Mouse (Mus musculus) embryonic facial prominence, embryonic 14.5 days (tissue): ENCODE results near the gene Oxa1l. TPM values are rescaled to one million over a fixed set of nuclear protein-coding genes. Genes with fewer than 3 reads are reported as not detected.

Experiments
- ATAC-seq: fragments of 200-750 bp; cut with Nextera tagmentation; 2 replicates; pipeline ENCODE4 v1.8.0; 2017; ENCODE audit warnings: low read depth, moderate number of reproducible peaks, moderate TSS enrichment
- DNase-seq: peaks from one replicate; pipeline ENCODE4 v3.0.0-alpha.2; 2015; ENCODE audit warnings: low spot score
- H3K27ac ChIP-seq: fragments of 300-500 bp; sonication (generic); replicated peaks from 2 replicates; pipeline ENCODE4 v1.5.1; 2014; ENCODE audit warnings: low read depth, mild to moderate bottlenecking, low read length, moderate library complexity
- H3K27me3 ChIP-seq: fragments of 300-500 bp; sonication (generic); replicated peaks from 2 replicates; pipeline ENCODE4 v1.6.1; 2014; ENCODE audit warnings: low read length; ENCODE audit not compliant: control insufficient read depth, insufficient read depth
- H3K36me3 ChIP-seq: fragments of 300-500 bp; sonication (generic); 2 replicates; pipeline ENCODE4 v1.6.1; 2014; ENCODE audit warnings: low read length, mixed read lengths; ENCODE audit not compliant: control insufficient read depth, insufficient read depth
- H3K4me1 ChIP-seq: fragments of 300-500 bp; sonication (generic); 2 replicates; pipeline ENCODE4 v1.6.1; 2014; ENCODE audit warnings: antibody characterized with exemption, low read length; ENCODE audit not compliant: control insufficient read depth, insufficient read depth
- H3K4me2 ChIP-seq: fragments of 300-500 bp; sonication (generic); 2 replicates; pipeline ENCODE4 v1.6.1; 2014; ENCODE audit warnings: low read depth, mild to moderate bottlenecking, low read length, moderate library complexity, mixed read lengths
- H3K4me3 ChIP-seq: fragments of 300-500 bp; sonication (generic); 2 replicates; pipeline ENCODE4 v1.5.1; 2014; ENCODE audit warnings: low read depth, mild to moderate bottlenecking, low read length
- H3K9ac ChIP-seq: fragments of 300-500 bp; sonication (generic); 2 replicates; pipeline ENCODE4 v1.6.1; 2014; ENCODE audit warnings: low read depth, mild to moderate bottlenecking, low read length, moderate library complexity, mixed read lengths
- H3K9me3 ChIP-seq: fragments of 300-500 bp; sonication (generic); 2 replicates; pipeline ENCODE4 v1.6.1; 2016; ENCODE audit warnings: low read length; ENCODE audit not compliant: control insufficient read depth
- WGBS: fragments of 180-500 bp; shearing (Covaris S2); extraction: QIAGEN DNeasy Blood & Tissue Kit; methylation state at CpG from one replicate; pipeline ENCODE4 v1.1.7; 2014; 5-methylcytosine and 5-hydroxymethylcytosine counted together
- polyA plus RNA-seq: library from polyadenylated mRNA; unstranded; fragments of >200 nt; fragmentation: Nextera tagmentation; extraction: Ambion mirVana; gene quantifications from 2 replicates; pipeline ENCODE4 v1.2.1, GENCODE M21; 2014

Oxa1l gene
- polyA plus RNA-seq, 1 experiment from 2014 or later, result 47.0 TPM

DNA sequence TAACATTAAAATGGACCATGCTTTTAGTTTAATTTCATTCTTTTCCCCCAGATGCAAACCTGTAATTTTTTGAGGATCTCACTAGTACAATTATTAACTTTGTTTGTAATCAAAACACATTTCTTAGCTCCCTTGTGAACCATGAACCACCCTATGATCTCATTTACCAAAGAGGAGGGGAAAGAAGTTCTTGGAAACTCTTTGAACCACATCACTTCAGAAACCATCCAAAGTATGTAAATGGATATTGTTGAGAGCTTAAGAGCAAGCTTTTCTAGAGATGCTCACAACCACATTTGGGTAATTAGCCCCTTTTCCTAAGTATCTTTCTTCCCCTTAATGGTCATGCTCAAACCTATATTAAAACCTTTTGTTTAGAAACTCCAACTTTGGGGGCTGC lies 33.7 kb downstream of the Oxa1l start:
- Histone ChIP-seq H3K4me2 (no peak overlapping the region), H3K27ac (no peak overlapping the region), H3K9me3 (no peaks in the 10 kb centered on the region), H3K4me1 (0 out of 2 replicates have a peak, but pooled peaks cover 4% of the 10 kb centered on the region), H3K9ac (no peak overlapping the region), H3K36me3 (no peaks in the 10 kb centered on the region), H3K4me3 (no peak overlapping the region), H3K27me3 (no peaks in the 10 kb centered on the region)
- ATAC-seq (no peak), DNase-seq (no peak)

DNA sequence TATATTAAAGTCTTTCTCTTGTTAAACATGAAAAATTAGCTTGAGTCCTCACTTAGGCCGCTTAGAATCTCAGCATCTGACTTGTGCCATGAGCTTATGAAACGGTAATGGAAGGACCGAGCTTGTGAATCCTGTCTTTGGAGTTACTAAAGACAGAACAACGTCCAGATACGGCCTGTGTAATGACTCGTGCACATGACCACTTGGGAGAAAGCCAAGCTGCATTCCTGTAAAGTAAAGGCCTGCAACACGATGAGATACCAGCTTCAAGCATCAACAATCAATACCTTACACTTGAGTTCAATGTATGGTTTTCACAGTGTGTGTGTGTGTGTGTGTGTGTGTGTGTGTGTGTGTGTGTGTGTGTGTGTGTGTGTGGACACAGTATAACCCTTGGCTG lies 36.1 kb downstream of the Oxa1l start:
- H3K9ac ChIP-seq, result no peak overlapping the region
- 83% methylated on average over 7 of the region's 7 CpGs for WGBS

DNA sequence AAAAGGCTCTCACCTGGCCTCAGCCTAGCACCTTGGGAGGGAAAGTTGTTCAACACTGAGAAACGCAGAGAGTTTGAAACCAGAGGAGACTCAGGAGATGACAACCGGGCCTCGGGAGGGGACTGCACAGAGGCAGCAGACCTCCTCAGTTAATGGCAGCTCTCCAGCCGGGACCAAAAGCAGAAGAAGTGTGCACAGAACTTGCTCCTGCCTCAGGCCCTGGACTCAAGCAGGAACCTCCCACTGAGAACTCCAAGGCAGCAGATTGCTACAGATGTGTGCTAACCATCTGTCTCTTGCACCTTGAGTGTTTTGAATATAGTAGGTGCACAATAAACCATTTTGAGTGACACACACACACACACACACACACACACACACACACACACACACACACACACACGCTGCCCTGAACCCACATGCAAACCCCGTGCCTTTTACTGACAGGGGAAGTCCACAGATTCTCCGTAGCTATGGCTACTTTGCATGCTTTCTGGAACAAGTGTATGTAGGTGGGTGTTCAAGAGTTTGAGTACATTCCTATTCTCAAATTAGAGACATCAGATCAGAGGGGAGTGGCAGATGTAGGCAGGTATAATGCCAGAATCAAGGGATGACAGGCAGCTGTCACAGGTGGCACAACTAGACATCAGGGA lies 37.4 kb downstream of the Oxa1l start:
- H3K27ac ChIP-seq, result no peak overlapping the region
- no peaks in the 10 kb centered on the region for H3K9me3 ChIP-seq
- DNase-seq, result no peak
- no peaks in the 10 kb centered on the region for H3K27me3 ChIP-seq
- no peak overlapping the region for H3K9ac ChIP-seq
- no peak for ATAC-seq
- H3K4me2 ChIP-seq, result no peak overlapping the region
- H3K36me3 ChIP-seq, result no peaks in the 10 kb centered on the region
- WGBS, result 63% methylated on average over 7 of the region's 7 CpGs
- H3K4me3 ChIP-seq, result no peak overlapping the region
- 0 out of 2 replicates have a peak, but pooled peaks cover 4% of the 10 kb centered on the region for H3K4me1 ChIP-seq

More for the DNA sequence above, 36.1 kb downstream of the Oxa1l start:
- Histone ChIP-seq H3K9me3 (no peaks in the 10 kb centered on the region), H3K4me1 (0 out of 2 replicates have a peak, but pooled peaks cover 4% of the 10 kb centered on the region), H3K27me3 (no peaks in the 10 kb centered on the region), H3K27ac (no peak overlapping the region), H3K36me3 (no peaks in the 10 kb centered on the region), H3K4me3 (no peak overlapping the region), H3K4me2 (no peak overlapping the region)
- no peak for ATAC-seq
- DNase-seq, result no peak

DNA sequence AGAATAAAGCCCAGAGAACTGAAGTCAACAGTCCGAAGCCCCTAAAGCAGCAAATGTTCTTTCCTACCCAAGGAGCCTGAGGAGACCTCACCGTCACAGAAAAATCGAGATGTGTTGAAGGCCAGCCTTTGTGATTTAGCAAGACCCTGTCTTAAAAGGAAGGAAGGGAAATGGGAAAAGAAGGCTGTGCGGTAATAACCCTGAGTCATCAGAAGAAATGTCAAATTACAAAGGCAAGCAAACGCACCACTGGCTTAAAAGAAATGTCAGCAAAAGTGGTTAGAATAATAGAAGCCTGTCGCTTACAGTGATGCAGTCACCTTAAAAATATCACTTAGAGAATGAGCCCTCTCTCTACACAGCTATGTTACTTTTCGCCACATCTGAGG lies 37.9 kb downstream of the Oxa1l start:
- no peaks in the 10 kb centered on the region for H3K9me3 ChIP-seq
- H3K36me3 ChIP-seq, result no peaks in the 10 kb centered on the region
- H3K27ac ChIP-seq, result no peak overlapping the region
- no peak for ATAC-seq
- no peak overlapping the region for H3K4me2 ChIP-seq
- H3K27me3 ChIP-seq, result no peaks in the 10 kb centered on the region
- no peak overlapping the region for H3K4me3 ChIP-seq
- H3K9ac ChIP-seq, result no peak overlapping the region
- DNase-seq, result no peak
- 0 out of 2 replicates have a peak, but pooled peaks cover 4% of the 10 kb centered on the region for H3K4me1 ChIP-seq
- WGBS, result 45% methylated on average over 7 of the region's 7 CpGs

DNA sequence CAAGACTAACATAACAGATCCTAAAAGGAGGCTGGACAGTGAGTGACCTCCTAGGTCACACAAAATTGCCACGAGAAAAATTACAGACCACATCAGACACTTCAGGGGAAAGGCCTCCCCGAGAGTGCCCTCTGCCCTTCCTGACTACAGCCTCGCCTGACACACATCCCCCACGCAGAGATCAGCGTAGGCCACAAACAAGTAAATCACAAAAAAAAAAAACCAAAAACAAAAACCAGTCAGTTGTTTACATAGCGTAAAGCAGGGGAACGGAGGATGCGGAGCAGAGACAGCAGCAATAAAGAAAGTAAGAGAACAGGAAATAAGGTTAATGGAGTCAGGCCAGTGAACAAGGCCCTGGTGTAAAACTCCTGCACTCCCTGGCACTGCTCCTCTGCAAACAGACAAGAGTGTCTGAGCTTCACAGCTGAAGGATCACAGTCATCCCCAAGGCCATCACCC lies 38.3 kb downstream of the Oxa1l start:
- Histone ChIP-seq H3K27ac (no peak overlapping the region), H3K9me3 (no peaks in the 10 kb centered on the region), H3K4me1 (0 out of 2 replicates have a peak, but pooled peaks cover 4% of the 10 kb centered on the region), H3K4me2 (no peak overlapping the region), H3K9ac (no peak overlapping the region), H3K4me3 (no peak overlapping the region), H3K27me3 (no peaks in the 10 kb centered on the region), H3K36me3 (no peaks in the 10 kb centered on the region)
- no peak for DNase-seq
- no peak for ATAC-seq
- 26% methylated on average over 8 of the region's 8 CpGs for WGBS

DNA sequence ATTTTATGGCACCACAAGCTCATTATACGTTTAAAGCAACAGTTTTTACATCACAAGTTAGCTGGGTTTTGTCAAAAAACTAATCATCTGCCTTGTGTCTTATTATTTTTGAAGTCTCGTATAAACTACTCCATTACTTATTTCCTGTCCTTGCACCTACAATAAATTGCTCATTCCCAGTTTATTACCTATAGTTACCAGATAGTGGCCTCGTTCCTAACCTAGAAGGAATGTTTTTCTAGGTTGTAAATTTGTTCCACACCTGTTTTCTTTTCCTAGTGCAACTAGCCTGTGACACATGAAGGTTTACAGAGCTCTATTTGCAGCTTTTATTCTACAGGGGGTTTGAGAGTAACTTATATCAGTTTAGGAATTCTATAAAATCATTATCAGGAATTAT lies 41.1 kb downstream of the Oxa1l start:
- Histone ChIP-seq H3K4me2 (no peak overlapping the region), H3K9me3 (no peaks in the 10 kb centered on the region), H3K4me1 (0 out of 2 replicates have a peak, but pooled peaks cover 4% of the 10 kb centered on the region), H3K4me3 (no peak overlapping the region), H3K36me3 (no peaks in the 10 kb centered on the region), H3K27me3 (no peaks in the 10 kb centered on the region), H3K9ac (no peak overlapping the region), H3K27ac (no peak overlapping the region)
- no peak for DNase-seq
- no peak for ATAC-seq
- 62% methylated on average over 3 of the region's 3 CpGs for WGBS

DNA sequence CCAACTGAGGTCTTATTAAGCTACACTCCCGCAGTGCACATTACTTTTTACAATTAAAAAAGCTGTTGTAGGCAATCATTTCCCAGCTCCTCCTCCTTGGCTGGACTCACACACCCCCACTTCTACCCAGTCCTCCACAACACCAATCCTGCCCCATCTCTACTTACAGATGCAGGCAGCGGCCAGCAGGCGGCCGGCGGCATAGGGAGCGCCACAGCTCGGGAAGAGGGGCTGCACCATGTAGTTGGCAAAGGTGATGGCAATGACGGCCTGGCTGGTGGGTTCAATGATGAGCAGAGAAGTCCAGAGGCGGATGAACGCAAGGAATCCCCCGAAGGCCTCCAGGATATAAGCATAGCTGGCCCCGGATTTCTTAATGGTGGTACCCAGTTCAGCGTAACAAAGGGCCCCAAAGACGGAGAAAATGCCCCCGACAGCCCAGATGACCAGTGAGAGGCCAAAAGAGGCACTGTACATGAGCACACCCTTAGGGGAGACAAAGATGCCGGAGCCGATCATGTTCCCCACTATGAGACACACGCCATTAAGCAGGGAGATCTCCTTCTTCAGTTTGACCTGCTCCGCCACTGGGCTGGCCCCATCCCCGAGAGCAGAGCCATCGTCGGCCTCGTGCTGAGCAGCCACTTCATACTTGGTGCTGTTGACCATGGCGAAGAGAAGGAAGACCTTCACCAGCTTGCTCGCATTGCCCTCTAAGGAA lies 47.9 kb downstream of the Oxa1l start:
- no peak overlapping the region for H3K4me2 ChIP-seq
- H3K9me3 ChIP-seq, result no peaks in the 10 kb centered on the region
- peaks cover under 1% of the 10 kb centered on the region; the same call in 1 of the 2 replicates for H3K4me1 ChIP-seq
- H3K27ac ChIP-seq, result no peak overlapping the region
- no peak overlapping the region for H3K9ac ChIP-seq
- ATAC-seq (no peak), DNase-seq (no peak)
- H3K4me3 ChIP-seq, result no peak overlapping the region
- 76% methylated on average over 25 of the region's 25 CpGs for WGBS
- no peaks in the 10 kb centered on the region for H3K27me3 ChIP-seq
- H3K36me3 ChIP-seq, result no peaks in the 10 kb centered on the region

DNA sequence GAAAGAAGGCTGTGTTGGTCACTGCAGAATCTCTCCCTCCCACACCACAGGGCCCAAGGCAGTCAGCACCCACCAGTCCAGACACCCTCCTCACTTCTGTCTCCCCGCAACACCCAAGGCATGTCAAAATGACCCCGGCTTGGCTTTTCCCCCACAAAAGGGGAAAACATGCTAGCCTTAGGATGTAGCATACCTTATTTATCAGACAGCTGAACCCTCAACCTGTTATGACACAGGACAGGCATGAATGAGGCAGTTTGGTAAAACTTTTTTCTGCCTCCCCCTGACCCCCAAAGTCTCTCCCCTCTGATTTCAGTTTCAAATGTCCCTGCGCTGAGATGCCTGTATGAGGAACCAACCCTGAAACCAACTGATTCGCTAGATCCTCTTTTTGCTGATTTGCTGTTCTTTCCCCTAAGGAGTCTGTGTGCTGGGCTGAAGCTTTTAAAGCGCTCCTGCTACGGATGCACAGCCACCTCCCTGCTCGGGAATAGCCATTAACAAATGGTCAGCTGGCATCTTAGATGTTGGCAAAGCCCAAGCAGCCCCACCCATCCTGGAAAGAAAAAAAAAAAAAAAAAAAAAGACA lies 48.5 kb downstream of the Oxa1l start:
- Histone ChIP-seq H3K9me3 (no peaks in the 10 kb centered on the region), H3K36me3 (no peaks in the 10 kb centered on the region), H3K4me2 (0 out of 2 replicates have a peak overlapping the region, but pooled peaks have one; percentile 24), H3K27ac (peak overlapping the region; percentile 67; the same call in 1 of the 2 replicates), H3K27me3 (no peaks in the 10 kb centered on the region), H3K9ac (no peak overlapping the region), H3K4me3 (no peak overlapping the region), H3K4me1 (peaks cover 7% of the 10 kb centered on the region; the same call in 1 of the 2 replicates)
- DNase-seq (no peak), ATAC-seq (no peak)
- WGBS, result 72% methylated on average over 7 of the region's 7 CpGs
